Mouse (Mus musculus): ENCODE data around the gene Rad9a. TPM values are rescaled to one million over a fixed set of nuclear protein-coding genes. Genes with fewer than 3 reads are reported as not detected.

The Rad9a gene
- polyA plus RNA-seq, 1 experiment from 2014 or later: 24.1 TPM

DNA sequence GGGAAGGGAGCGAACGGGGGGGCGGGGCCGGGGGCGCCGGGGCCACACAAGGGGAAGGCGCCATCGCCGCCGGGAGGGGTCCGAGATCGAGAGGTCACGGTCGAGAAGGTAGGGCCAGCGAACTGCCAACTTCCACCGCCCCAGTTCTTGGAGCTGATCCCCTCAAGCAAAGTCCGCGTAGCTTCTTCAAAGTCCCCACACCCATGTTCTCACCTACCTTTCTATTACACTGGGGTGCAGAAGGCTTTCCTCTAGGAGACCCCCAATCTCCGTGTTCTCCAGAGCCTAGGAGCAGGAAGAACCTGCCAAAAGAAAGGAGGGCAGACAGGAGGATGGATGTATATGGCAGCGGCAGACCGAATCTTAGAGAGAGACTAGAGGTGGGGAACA is 14.0 kb upstream of the Rad9a start:
- Histone ChIP-seq H3K9me3 (replicated peaks; ENCODE audit: control insufficient read depth, low read length) (no peaks in the 10 kb centered on the region), H3K9ac (ENCODE audit: low read depth, low read length) (peak overlapping the region; percentile 78; the same call in 1 of the 2 replicates), H3K4me1 (ENCODE audit: control insufficient read depth, insufficient read depth, low read length) (peaks cover 44% of the 10 kb centered on the region), H3K36me3 (ENCODE audit: control insufficient read depth, insufficient read depth, low read length) (no peaks in the 10 kb centered on the region), H3K27me3 (ENCODE audit: control insufficient read depth, insufficient read depth, low read length) (peaks cover 64% of the 10 kb centered on the region), H3K4me2 (peak overlapping the region; percentile 100), H3K4me3 (ENCODE audit: low read depth, low read length) (peak overlapping the region; percentile 67), H3K27ac (ENCODE audit: low read depth, low read length) (peak overlapping the region; percentile 73; the same call in 1 of the 2 replicates)
- WGBS (ENCODE audit: insufficient replicate concordance): 1% methylated on average over 21 of the region's 21 CpGs
- ATAC-seq (replicated peaks; ENCODE audit: insufficient number of reproducible peaks, low FRiP score, low TSS enrichment): no peak

DNA sequence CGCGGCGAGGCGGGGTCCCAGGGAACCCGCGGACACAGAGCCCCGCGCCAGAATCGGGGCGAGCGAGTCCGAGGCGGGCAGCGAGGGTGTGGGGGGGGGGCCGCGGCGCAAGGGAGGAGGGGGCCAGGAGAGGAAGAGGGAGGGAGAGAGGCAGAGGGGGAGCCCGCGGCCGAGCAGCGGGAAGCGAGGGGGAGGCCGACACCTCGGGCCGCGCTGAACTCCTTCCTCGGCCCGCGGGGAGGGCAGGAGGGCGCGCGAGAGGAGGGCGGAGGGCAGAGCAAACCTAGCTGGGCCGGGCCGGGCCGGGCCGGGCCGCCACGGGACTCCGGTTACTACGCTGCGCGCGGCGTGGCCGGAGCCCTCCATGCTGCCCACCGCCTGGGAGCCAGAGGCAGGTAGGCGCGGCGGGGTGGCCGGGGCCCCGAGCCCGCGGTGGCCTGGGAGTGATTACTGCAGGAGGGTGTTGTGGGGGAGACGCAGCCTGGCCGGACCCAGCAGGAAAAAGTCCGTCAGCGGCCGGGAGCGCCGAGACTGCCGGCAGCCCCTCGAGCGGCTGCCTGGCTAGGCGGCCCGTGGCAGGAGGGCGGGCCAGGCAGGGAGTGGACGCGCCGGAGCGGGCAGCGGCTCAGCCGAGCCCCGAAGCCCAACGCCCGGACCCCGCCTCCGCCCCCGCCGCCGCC is 13.4 kb upstream of the Rad9a start:
- H3K4me2 ChIP-seq: peak overlapping the region; percentile 100
- no peaks in the 10 kb centered on the region for H3K9me3 ChIP-seq (replicated peaks; ENCODE audit: control insufficient read depth, low read length)
- H3K4me3 ChIP-seq (ENCODE audit: low read depth, low read length): peak overlapping the region; percentile 67
- H3K27ac ChIP-seq (ENCODE audit: low read depth, low read length): peak overlapping the region; percentile 73
- H3K27me3 ChIP-seq (ENCODE audit: control insufficient read depth, insufficient read depth, low read length): peaks cover 65% of the 10 kb centered on the region
- ATAC-seq (replicated peaks; ENCODE audit: insufficient number of reproducible peaks, low FRiP score, low TSS enrichment): peak; percentile 7; the same call in 1 of the 2 replicates
- H3K4me1 ChIP-seq (ENCODE audit: control insufficient read depth, insufficient read depth, low read length): peaks cover 39% of the 10 kb centered on the region
- 0% methylated on average over 43 of the region's 81 CpGs for whole genome bisulfite sequencing (ENCODE audit: insufficient replicate concordance)
- peak overlapping the region; percentile 78 for H3K9ac ChIP-seq (ENCODE audit: low read depth, low read length)
- no peaks in the 10 kb centered on the region for H3K36me3 ChIP-seq (ENCODE audit: control insufficient read depth, insufficient read depth, low read length)

DNA sequence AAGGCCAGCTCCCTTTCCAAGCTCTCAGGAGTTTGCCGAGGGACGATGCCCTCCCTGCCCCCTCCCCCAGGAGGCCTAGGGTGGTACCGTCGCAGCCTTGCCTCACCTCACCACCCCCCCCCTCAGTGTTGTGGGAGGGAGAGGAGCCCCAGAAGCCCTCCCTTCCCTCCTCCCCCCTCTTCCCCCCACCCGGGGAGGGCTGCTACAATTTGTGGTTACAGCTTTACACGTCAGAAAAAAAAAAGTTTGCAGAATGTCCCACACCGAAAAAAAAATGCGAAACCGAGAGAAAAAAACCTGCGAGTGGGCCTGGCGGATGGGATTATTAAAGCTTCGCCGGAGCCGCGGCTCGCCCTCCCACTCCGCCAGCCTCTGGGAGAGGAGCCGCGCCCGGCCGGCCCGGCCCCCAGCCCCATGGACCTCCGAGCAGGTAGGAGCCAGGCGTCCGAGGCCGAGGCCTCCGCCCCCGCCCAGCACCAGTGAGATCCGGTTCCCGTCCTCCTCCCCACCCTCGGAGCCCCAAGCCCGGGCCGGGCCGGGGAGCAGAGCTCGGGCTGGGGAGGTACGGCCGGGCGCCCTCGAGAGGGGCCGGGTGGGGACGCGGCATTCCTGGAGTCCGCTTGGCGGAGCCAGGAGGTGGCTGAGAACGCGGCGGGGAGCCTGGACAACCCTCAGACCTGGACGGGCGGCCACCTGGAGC is 12.8 kb upstream of the Rad9a start, which contains the start of the genes Clcf1 and AC109138.7:
Gene Clcf1, plus strand, starts transcription at position 168 of the 700 bp plus-strand sequence.
Gene AC109138.7, plus strand, starts transcription at position 287 of the 700 bp plus-strand sequence.
- Histone ChIP-seq H3K4me1 (ENCODE audit: control insufficient read depth, insufficient read depth, low read length) (peaks cover 35% of the 10 kb centered on the region), H3K4me2 (peak within 1 kb of the TSS; percentile 100), H3K9ac (ENCODE audit: low read depth, low read length) (peak within 1 kb of the TSS; percentile 78), H3K27me3 (ENCODE audit: control insufficient read depth, insufficient read depth, low read length) (peaks cover 65% of the 10 kb centered on the region), H3K4me3 (ENCODE audit: low read depth, low read length) (peak within 1 kb of the TSS; percentile 67), H3K27ac (ENCODE audit: low read depth, low read length) (peak within 1 kb of the TSS; percentile 73), H3K9me3 (replicated peaks; ENCODE audit: control insufficient read depth, low read length) (no peaks in the 10 kb centered on the region), H3K36me3 (ENCODE audit: control insufficient read depth, insufficient read depth, low read length) (no peaks in the 10 kb centered on the region)
- WGBS (ENCODE audit: insufficient replicate concordance): 2% methylated on average over 48 of the region's 49 CpGs
- ATAC-seq (replicated peaks; ENCODE audit: insufficient number of reproducible peaks, low FRiP score, low TSS enrichment): peak; percentile 52; the same call in 1 of the 2 replicates

DNA sequence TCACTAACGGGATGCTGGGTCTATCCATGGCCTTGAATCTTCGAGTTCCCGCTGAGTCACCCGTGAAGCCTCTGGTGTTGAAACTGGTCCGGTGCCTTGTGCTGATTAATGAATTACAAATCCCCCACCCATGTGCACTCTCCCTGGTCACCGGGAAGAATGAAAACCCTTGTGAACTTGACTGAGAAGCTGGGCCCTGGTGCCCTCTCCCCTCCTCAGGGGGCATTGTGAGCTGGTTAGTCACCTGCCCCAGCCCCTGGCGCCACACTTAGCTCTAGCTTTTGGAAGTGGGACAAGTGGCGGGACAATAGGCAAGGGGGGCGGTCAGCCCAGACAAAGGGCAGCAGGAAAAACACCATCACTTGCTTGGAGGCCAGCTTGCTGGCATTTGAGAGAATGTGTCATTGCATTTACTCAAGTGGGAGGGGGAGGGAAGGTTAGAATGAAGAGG is 12.1 kb upstream of the Rad9a start:
- 6% methylated on average over 9 of the region's 9 CpGs for WGBS (ENCODE audit: insufficient replicate concordance)
- Histone ChIP-seq H3K27ac (ENCODE audit: low read depth, low read length) (no peak overlapping the region), H3K9me3 (replicated peaks; ENCODE audit: control insufficient read depth, low read length) (no peaks in the 10 kb centered on the region), H3K9ac (ENCODE audit: low read depth, low read length) (no peak overlapping the region; the same call in 1 of the 2 replicates), H3K4me3 (ENCODE audit: low read depth, low read length) (peak overlapping the region; percentile 67; the same call in 1 of the 2 replicates), H3K36me3 (ENCODE audit: control insufficient read depth, insufficient read depth, low read length) (no peaks in the 10 kb centered on the region), H3K27me3 (ENCODE audit: control insufficient read depth, insufficient read depth, low read length) (peaks cover 69% of the 10 kb centered on the region), H3K4me1 (ENCODE audit: control insufficient read depth, insufficient read depth, low read length) (peaks cover 35% of the 10 kb centered on the region), H3K4me2 (peak overlapping the region; percentile 100)
- ATAC-seq (replicated peaks; ENCODE audit: insufficient number of reproducible peaks, low FRiP score, low TSS enrichment): no peak

DNA sequence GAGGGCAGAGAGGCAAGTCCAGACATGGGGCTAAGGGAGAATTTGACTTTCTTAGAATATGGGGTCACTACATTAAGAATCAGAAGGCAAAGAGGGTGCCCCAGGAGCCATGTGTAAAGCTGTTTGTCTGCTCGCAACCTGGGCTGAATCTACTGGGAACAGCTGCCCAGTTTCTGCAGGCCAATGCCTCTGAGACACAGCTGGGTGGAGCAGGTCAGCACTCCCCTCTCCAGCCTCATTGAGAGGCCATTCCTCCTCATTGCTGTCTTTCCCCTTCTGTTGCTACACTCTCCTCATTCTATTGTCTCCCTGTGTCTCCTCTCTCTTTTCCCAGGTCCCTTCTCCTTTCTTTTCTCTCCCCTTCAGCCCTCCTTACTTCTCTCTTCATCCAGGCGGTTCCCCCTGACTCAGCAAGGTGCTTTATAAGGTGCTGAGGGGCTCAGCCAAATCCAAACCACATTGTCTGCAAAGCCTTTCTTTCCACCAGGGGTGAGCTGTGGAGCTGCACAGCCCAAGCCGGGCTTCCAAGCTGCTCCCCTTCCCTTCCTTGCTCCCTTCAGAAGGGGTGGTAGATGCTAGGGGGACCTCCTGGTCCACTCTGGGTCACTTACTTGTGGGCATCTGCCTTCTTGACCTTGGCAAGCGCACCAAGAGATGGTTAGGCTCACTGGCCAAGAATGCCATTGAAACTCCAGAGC is 10.6 kb upstream of the Rad9a start:
- H3K4me2 ChIP-seq: no peak overlapping the region
- H3K36me3 ChIP-seq (ENCODE audit: control insufficient read depth, insufficient read depth, low read length): no peaks in the 10 kb centered on the region
- H3K4me1 ChIP-seq (ENCODE audit: control insufficient read depth, insufficient read depth, low read length): peaks cover 34% of the 10 kb centered on the region
- ATAC-seq (replicated peaks; ENCODE audit: insufficient number of reproducible peaks, low FRiP score, low TSS enrichment): no peak
- H3K4me3 ChIP-seq (ENCODE audit: low read depth, low read length): no peak overlapping the region
- WGBS (ENCODE audit: insufficient replicate concordance): 27% methylated on average over 4 of the region's 4 CpGs
- H3K9ac ChIP-seq (ENCODE audit: low read depth, low read length): no peak overlapping the region
- peaks cover 62% of the 10 kb centered on the region for H3K27me3 ChIP-seq (ENCODE audit: control insufficient read depth, insufficient read depth, low read length)
- H3K9me3 ChIP-seq (replicated peaks; ENCODE audit: control insufficient read depth, low read length): no peaks in the 10 kb centered on the region
- H3K27ac ChIP-seq (ENCODE audit: low read depth, low read length): no peak overlapping the region

DNA sequence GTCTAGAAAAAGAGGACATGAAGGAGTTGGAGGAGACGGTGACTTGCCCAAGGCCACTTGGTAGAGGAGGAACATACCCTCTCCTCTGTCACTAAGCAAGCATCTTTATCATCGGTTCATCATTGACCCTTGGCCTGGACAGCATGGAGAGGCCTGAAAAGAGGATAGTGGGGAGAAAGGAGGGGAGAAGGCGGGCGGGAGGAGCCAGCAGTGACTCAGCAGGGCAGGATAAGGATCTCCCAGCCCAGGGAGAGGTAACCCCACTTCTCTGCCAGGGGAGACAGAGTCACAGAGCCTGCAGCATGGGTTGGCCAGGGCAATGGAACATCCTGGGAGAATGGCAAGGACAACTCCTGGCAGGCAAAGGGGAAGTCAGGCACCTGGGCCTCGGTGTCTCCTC is 7.1 kb upstream of the Rad9a start:
- H3K4me1 ChIP-seq (ENCODE audit: control insufficient read depth, insufficient read depth, low read length): peaks cover 12% of the 10 kb centered on the region
- WGBS (ENCODE audit: insufficient replicate concordance): 69% methylated on average over 5 of the region's 5 CpGs
- H3K27ac ChIP-seq (ENCODE audit: low read depth, low read length): no peak overlapping the region
- no peaks in the 10 kb centered on the region for H3K9me3 ChIP-seq (replicated peaks; ENCODE audit: control insufficient read depth, low read length)
- H3K27me3 ChIP-seq (ENCODE audit: control insufficient read depth, insufficient read depth, low read length): peaks cover 37% of the 10 kb centered on the region
- no peak overlapping the region for H3K9ac ChIP-seq (ENCODE audit: low read depth, low read length)
- H3K4me2 ChIP-seq: no peak overlapping the region
- ATAC-seq (replicated peaks; ENCODE audit: insufficient number of reproducible peaks, low FRiP score, low TSS enrichment): no peak
- H3K36me3 ChIP-seq (ENCODE audit: control insufficient read depth, insufficient read depth, low read length): no peaks in the 10 kb centered on the region
- no peak overlapping the region for H3K4me3 ChIP-seq (ENCODE audit: low read depth, low read length)

DNA sequence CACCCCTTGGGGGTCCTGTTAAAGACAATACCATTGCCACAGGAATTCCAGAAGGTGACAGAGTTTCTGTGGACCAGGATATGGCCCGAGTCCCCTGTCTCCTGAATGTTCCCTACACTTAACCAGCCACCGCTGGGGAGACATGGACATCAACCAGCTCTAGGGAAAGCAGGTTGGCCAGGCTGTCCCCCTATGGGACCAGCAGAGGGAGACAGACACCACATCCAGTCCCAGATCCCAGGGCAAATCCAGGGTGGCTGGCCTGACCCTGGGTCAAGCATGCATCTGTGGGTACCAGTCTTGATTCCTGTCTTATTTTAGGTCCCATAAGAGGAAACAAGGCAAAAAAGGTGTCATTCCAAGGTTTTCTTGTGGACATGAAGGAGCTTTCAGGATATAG is 5.5 kb upstream of the Rad9a start:
- no peak overlapping the region for H3K4me2 ChIP-seq
- no peak overlapping the region for H3K4me3 ChIP-seq (ENCODE audit: low read depth, low read length)
- WGBS (ENCODE audit: insufficient replicate concordance): 0% methylated on average over 2 of the region's 2 CpGs
- H3K27me3 ChIP-seq (ENCODE audit: control insufficient read depth, insufficient read depth, low read length): peaks cover 24% of the 10 kb centered on the region
- no peak; the same call in 1 of the 2 replicates for ATAC-seq (replicated peaks; ENCODE audit: insufficient number of reproducible peaks, low FRiP score, low TSS enrichment)
- peaks cover 6% of the 10 kb centered on the region for H3K4me1 ChIP-seq (ENCODE audit: control insufficient read depth, insufficient read depth, low read length)
- no peak overlapping the region for H3K9ac ChIP-seq (ENCODE audit: low read depth, low read length)
- no peaks in the 10 kb centered on the region for H3K9me3 ChIP-seq (replicated peaks; ENCODE audit: control insufficient read depth, low read length)
- no peak overlapping the region for H3K27ac ChIP-seq (ENCODE audit: low read depth, low read length)
- no peaks in the 10 kb centered on the region for H3K36me3 ChIP-seq (ENCODE audit: control insufficient read depth, insufficient read depth, low read length)

DNA sequence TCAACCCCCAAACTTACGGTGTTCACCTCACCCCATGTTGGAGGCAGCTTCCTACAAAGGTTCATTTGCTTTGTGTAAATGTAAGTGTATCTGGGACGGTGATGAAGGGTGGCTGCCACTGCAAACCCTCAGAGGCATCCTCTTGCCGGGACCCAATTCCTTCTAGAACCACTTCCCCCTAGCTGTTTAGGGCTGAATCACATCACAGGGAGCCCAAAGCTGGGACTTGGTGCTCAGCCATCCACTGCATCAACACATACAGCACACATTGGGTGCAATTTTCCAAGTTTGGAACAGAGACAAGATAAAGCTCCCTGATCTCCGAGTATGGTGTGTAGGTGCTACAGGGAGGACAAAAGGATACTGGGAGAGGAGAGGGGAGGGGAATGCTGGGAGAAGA is 3.4 kb upstream of the Rad9a start:
- Histone ChIP-seq H3K9me3 (replicated peaks; ENCODE audit: control insufficient read depth, low read length) (no peaks in the 10 kb centered on the region), H3K27me3 (ENCODE audit: control insufficient read depth, insufficient read depth, low read length) (peaks cover 10% of the 10 kb centered on the region), H3K9ac (ENCODE audit: low read depth, low read length) (no peak overlapping the region), H3K36me3 (ENCODE audit: control insufficient read depth, insufficient read depth, low read length) (no peaks in the 10 kb centered on the region), H3K27ac (ENCODE audit: low read depth, low read length) (no peak overlapping the region), H3K4me2 (no peak overlapping the region), H3K4me3 (ENCODE audit: low read depth, low read length) (no peak overlapping the region), H3K4me1 (ENCODE audit: control insufficient read depth, insufficient read depth, low read length) (peaks cover 19% of the 10 kb centered on the region)
- ATAC-seq (replicated peaks; ENCODE audit: insufficient number of reproducible peaks, low FRiP score, low TSS enrichment): no peak
- WGBS (ENCODE audit: insufficient replicate concordance): 50% methylated on average over 4 of the region's 4 CpGs

Measured in heart, embryonic 11.5 days (tissue).